Mouse (Mus musculus) neutrophil, adult 5-6 weeks (primary cell): ENCODE measurements around the gene Tmem163. TPM values are rescaled to one million over a fixed set of nuclear protein-coding genes. Genes with fewer than 3 reads are reported as not detected.

Experiments
- ATAC-seq: fragments of 151-379, 151-347 bp; 2 replicates; pipeline ENCODE4 v1.8.0; 2017; ENCODE audit warnings: mild to moderate bottlenecking, moderate TSS enrichment; ENCODE audit not compliant: insufficient number of reproducible peaks, poor library complexity, low FRiP score, severe bottlenecking; ENCODE audit errors: extremely low read depth
- total RNA-seq: library from RNA; stranded (forward); fragments of 200-1000 nt; gene quantifications from 2 replicates; pipeline ENCODE4 v1.2.3, GENCODE M21; 2017

Gene Tmem163
- total RNA-seq, 1 experiment from 2014 or later = 17.9 TPM

GRCm38 (mm10) chr1:127464041-127464440 lies 215.3 kb downstream of the Tmem163 start:
- ATAC-seq = no peak

GRCm38 (mm10) chr1:127461017-127461416 lies 218.3 kb downstream of the Tmem163 start:
- no peak for ATAC-seq

- ATAC-seq = no peak
Observed at GRCm38 (mm10) chr1:127459576-127459975, 219.8 kb downstream of the Tmem163 start.

- peak; percentile 48; the same call in 1 of the 2 replicates for ATAC-seq
Observed at GRCm38 (mm10) chr1:127459015-127459451, 220.3 kb downstream of the Tmem163 start.

- no peak for ATAC-seq
Observed at GRCm38 (mm10) chr1:127453397-127453796, 226.0 kb downstream of the Tmem163 start.

GRCm38 (mm10) chr1:127444836-127445485 lies 234.4 kb downstream of the Tmem163 start:
- ATAC-seq = no peak

- no peak for ATAC-seq
Observed at GRCm38 (mm10) chr1:127442880-127443877, 236.2 kb downstream of the Tmem163 start.

GRCm38 (mm10) chr1:127441736-127442135 lies 237.6 kb downstream of the Tmem163 start:
- no peak for ATAC-seq

GRCm38 (mm10) chr1:127441007-127441406 lies 238.3 kb downstream of the Tmem163 start:
- no peak for ATAC-seq

- no peak for ATAC-seq
Observed at GRCm38 (mm10) chr1:127439452-127439891, 239.9 kb downstream of the Tmem163 start.

- no peak for ATAC-seq
Observed at GRCm38 (mm10) chr1:127437091-127437490, 242.3 kb downstream of the Tmem163 start.

Other genes starting within 250 kb of the Tmem163 start
- gene Acmsd, start 49.9 kb upstream of the Tmem163 start, total RNA-seq = 0.74 and 1.2 TPM in 2 replicates
- 106 and 123 TPM in 2 replicates for gene Ccnt2, start 94.6 kb upstream of the Tmem163 start, total RNA-seq
- gene Map3k19, start 175.5 kb upstream of the Tmem163 start, total RNA-seq = 13.1 and 14.1 TPM in 2 replicates
- gene Rab3gap1, start 189.2 kb upstream of the Tmem163 start, total RNA-seq = 82.1 and 85.5 TPM in 2 replicates